Mouse (Mus musculus) spleen, postnatal 0 days (tissue): ENCODE data around the gene Arhgap20. TPM values are rescaled to one million over a fixed set of nuclear protein-coding genes. Genes with fewer than 3 reads are reported as not detected.

Experiments
- polyA plus RNA-seq: library from polyadenylated mRNA; unstranded; fragments of >200 nt; fragmentation: Nextera tagmentation; extraction: Ambion mirVana; gene quantifications from 2 replicates; pipeline ENCODE4 v1.2.1, GENCODE M21; 2015

Arhgap20 gene
- 1.8 and 3.6 TPM in 2 replicates for polyA plus RNA-seq

DNA sequence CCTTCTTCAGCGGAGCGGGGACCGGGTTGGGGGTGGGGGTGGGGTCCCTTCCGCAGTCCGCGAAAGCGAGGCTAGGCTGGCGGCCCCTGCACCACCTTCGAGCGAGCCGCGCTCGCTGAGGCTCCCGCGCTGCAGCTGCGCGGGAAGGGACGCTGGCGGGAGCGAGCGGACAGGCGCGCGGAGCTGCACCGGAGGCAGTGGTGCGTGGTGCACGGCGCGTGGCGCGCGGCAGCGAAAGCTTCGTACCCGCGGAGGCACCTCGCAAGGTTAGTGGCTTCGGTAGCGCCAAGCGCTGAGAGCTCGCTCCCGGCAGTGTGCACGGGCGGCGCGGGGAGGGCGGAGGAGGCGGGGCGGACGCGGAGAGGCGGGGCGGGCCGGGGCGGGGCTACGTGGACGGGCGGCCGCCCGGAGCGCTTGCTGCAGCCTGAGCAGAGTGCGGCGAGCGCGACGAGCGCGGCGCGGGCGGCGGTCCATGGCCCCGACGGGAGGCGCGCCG, at the start of gene Arhgap20:
Gene Arhgap20, plus strand, starts transcription at position 417 of the 496 bp plus-strand sequence.

Other genes starting within 250 kb of the Arhgap20 start
- gene Fdx1, start 198.2 kb downstream of the Arhgap20 start, polyA plus RNA-seq = 40.2 and 50.1 TPM in 2 replicates